Mouse (Mus musculus): ENCODE measurements around the gene Tdpoz5.
"Not testable (repeated sequence)": the region's sequence is repeated elsewhere in the genome, so short reads cannot be mapped to it uniquely, and the experiment has no call there.

Tdpoz5 gene

GRCm38 (mm10) chr3:93961214-93961613, at the start of gene Tdpoz5:
TSS of gene Tdpoz5 (minus strand) at chr3:93961314.
- DNase-seq, result not testable (repeated sequence)

GRCm38 (mm10) chr3:93968938-93969337, 7.8 kb upstream of the Tdpoz5 start:
- peak; percentile 84 for DNase-seq

DNA sequence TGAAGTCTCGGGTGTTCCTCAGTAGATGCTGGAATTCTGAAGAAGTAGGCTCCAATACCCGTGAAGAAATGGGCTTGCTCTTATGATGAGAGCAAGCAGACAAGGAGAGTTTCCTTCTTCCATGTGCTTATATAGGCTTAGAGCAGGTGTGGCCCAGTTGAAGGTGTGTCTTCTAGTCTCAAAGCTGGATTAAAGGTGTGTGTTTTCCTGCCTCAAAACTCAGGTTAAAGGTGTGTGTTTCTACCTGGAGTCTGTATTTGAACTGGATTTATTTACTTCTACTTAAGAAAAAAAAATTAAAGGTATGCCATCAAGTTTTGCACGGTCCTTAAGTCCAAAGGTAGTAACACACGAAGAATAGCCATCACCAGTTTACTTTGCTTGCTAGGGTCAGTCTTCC, 17.7 kb downstream of the Tdpoz5 start, which contains the start of gene Gm9117:
TSS of gene Gm9117 (minus strand) at position 101 of the 400 bp plus-strand sequence.
- not testable (repeated sequence) for DNase-seq

DNA sequence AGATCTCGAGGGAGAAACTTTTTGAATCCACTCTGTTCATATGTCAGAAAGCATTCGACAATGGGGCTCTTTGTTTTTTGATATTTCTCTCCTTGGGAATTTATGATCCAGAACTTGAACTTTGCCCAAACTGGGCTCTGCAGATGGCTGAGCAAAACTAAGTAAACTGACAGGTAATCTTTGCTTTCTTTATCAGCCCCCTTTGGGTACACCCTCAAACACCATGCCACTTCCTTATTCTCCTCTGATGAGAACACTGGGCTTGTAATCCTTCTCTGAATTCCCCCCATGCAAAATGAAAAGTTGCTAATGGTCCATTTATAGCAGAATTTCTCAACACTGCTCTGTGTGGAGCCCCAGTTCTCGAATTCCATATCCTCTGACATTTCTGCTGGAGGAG, 22.7 kb downstream of the Tdpoz5 start:
- DNase-seq, result not testable (repeated sequence)
